In genomic region chr12:117973712-117974111, GRCm38 (mm10) we compare ENCODE assay signal across 22 mouse cellular contexts.
"Had no signal": no experiment of that assay in that cellular context is flagged by ENCODE, and none has a peak within 500 bp of the region (broad histone marks: within the 10 kb centered on the region; RNA-seq: fewer than 3 reads in every experiment).

No protein-coding gene starts in this region.

- H3K9ac ChIP-seq: lung, embryonic 14.5 days; midbrain, embryonic 12.5 days; neural tube, embryonic 13.5 days; neural tube, embryonic 15.5 days; stomach, embryonic 15.5 days had no signal

- H3K4me3 ChIP-seq: megakaryocyte, embryonic 14.5 days; midbrain, embryonic 10.5 days; midbrain, embryonic 12.5 days; myocyte; neural tube, embryonic 13.5 days; neural tube, embryonic 15.5 days; stomach, embryonic 15.5 days had no signal

- DNase-seq: lung, adult 18-20 months; lung, embryonic 14.5 days; lung, postnatal 10 days; lung, postnatal 4 days; midbrain, embryonic 14.5 days; retina, postnatal 1 day; right cerebral cortex, adult 18-20 months; right cerebral cortex, postnatal 25 days; right cerebral cortex, postnatal 4 days; spleen, adult 18-20 months; thymus, adult 2 months; thymus, postnatal 25 days; thymus, postnatal 4 days had no signal

- H3K4me1 ChIP-seq: midbrain, embryonic 12.5 days; neural tube, embryonic 13.5 days; neural tube, embryonic 15.5 days; stomach, embryonic 15.5 days had no signal

- ATAC-seq: midbrain, embryonic 16.5 days had no signal

- H3K27me3 ChIP-seq: megakaryocyte, embryonic 14.5 days; midbrain, embryonic 12.5 days; stomach, embryonic 15.5 days had no signal

- H3K27ac ChIP-seq: midbrain, embryonic 10.5 days; midbrain, embryonic 12.5 days; neural tube, embryonic 13.5 days; neural tube, embryonic 15.5 days; stomach, embryonic 15.5 days; stomach, postnatal 0 days had no signal

- H3K36me3 ChIP-seq: midbrain, embryonic 10.5 days; midbrain, embryonic 12.5 days; neural tube, embryonic 13.5 days; neural tube, embryonic 15.5 days; stomach, embryonic 15.5 days had no signal

- H3K9me3 ChIP-seq: megakaryocyte, embryonic 14.5 days; midbrain, embryonic 10.5 days; midbrain, embryonic 12.5 days; neural tube, embryonic 13.5 days; neural tube, embryonic 15.5 days; stomach, embryonic 15.5 days had no signal
